Mouse (Mus musculus) heart, postnatal 0 days (tissue): ENCODE measurements around the gene Hfm1. TPM values are rescaled to one million over a fixed set of nuclear protein-coding genes. Genes with fewer than 3 reads are reported as not detected.

Experiments
- ATAC-seq: fragments of 200-750 bp; cut with Nextera tagmentation; 2 replicates; pipeline ENCODE4 v1.8.0; 2017; ENCODE audit warnings: low read depth, moderate number of reproducible peaks, moderate library complexity; ENCODE audit not compliant: insufficient read depth
- DNase-seq: peaks from one replicate; pipeline ENCODE4 v3.0.0-alpha.2; 2016; ENCODE audit warnings: low spot score
- H3K27ac ChIP-seq: fragments of 300-500 bp; sonication (generic); 2 replicates; pipeline ENCODE4 v1.5.1; 2014; ENCODE audit warnings: low read depth, mild to moderate bottlenecking
- H3K27me3 ChIP-seq: fragments of 300-500 bp; sonication (generic); 2 replicates; pipeline ENCODE4 v1.6.1; 2014; ENCODE audit warnings: low read length, mixed read lengths; ENCODE audit not compliant: control insufficient read depth, insufficient read depth
- H3K36me3 ChIP-seq: fragments of 300-500 bp; sonication (generic); replicated peaks from 2 replicates; pipeline ENCODE4 v1.6.1; 2014; ENCODE audit warnings: low read length, mixed read lengths; ENCODE audit not compliant: control insufficient read depth, insufficient read depth
- H3K4me1 ChIP-seq: fragments of 300-500 bp; sonication (generic); 2 replicates; pipeline ENCODE4 v1.6.1; 2014; ENCODE audit warnings: antibody characterized with exemption; ENCODE audit not compliant: control insufficient read depth, insufficient read depth
- H3K4me2 ChIP-seq: fragments of 300-500 bp; sonication (generic); 2 replicates; pipeline ENCODE4 v1.6.1; 2014; ENCODE audit warnings: low read depth, mild to moderate bottlenecking, low read length, moderate library complexity
- H3K4me3 ChIP-seq: fragments of 300-500 bp; sonication (generic); 2 replicates; pipeline ENCODE4 v1.5.1; 2014; ENCODE audit warnings: low read depth, low read length
- H3K9ac ChIP-seq: fragments of 300-500 bp; sonication (generic); replicated peaks from 2 replicates; pipeline ENCODE4 v1.6.1; 2014; ENCODE audit warnings: low read depth, low read length, mixed read lengths
- H3K9me3 ChIP-seq: fragments of 300-500 bp; sonication (generic); replicated peaks from 2 replicates; pipeline ENCODE4 v1.6.1; 2016; ENCODE audit warnings: low read length; ENCODE audit not compliant: control insufficient read depth
- CTCF ChIP-seq: IDR thresholded peaks from 2 replicates; pipeline ENCODE4 v1.5.1; 2016; ENCODE audit warnings: antibody characterized with exemption, control low read depth, low read depth
- EP300 ChIP-seq: IDR thresholded peaks from 2 replicates; pipeline ENCODE4 v1.6.1; 2016; ENCODE audit warnings: antibody characterized with exemption, low read depth
- WGBS: fragments of 180-500 bp; shearing (Covaris S2); extraction: QIAGEN DNeasy Blood & Tissue Kit; methylation state at CpG from one replicate; pipeline ENCODE4 v1.1.7; 2014; 5-methylcytosine and 5-hydroxymethylcytosine counted together
- microRNA-seq: library from miRNA; unstranded; fragments of <30 nt; microRNA quantifications from one replicate; pipeline ENCODE4, GENCODE M21; 2016
- polyA plus RNA-seq: library from polyadenylated mRNA; unstranded; fragments of >200 nt; fragmentation: Nextera tagmentation; extraction: Ambion mirVana; gene quantifications from 2 replicates; pipeline ENCODE4 v1.2.1, GENCODE M21; 2015
- total RNA-seq: library from RNA; depleted of rRNA; stranded (reverse); fragments of >200 nt; gene quantifications from 2 replicates; pipeline ENCODE4 v1.2.3, GENCODE M21; 2014; ENCODE audit warnings: low replicate concordance; rRNA removed

Hfm1 gene
- total and polyA plus RNA-seq, 2 experiments from 2014 or later: 0.25 TPM; not detected in 1

DNA sequence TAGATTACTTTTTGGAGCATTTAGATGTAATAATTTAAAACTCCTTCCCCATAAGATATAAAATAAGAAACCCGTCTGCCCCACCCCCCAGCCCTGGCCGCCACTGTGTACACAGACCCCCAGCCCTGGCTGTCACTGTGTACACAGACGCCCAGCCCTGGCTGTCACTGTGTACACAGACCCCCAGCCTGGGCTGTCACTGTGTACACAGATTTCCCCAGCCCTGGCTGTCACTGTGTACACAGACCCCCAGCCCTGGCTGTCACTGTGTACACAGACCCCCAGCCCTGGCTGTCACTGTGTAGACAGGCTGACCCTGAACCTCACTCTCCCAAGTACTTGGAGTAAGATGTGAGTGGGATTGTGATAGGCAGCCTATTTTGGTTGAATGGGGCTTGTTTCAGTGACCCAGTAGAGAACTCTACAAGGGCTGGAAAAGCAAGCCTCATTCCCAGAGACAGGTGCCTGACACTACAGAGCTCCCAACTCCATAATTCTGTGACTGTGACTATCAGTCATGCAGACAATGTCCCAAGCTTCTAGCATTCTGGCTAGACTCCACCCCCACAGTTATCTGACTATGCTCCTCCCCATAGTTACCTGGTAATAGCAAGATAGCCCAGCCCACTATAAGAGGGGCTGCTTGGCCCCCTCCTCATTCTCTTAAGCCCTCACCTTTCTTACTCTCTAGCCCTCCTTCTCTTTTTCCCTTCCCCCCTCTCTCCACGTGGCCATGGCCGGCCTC lies 135.5 kb downstream of the Hfm1 start:
- Histone ChIP-seq H3K4me1 (no peaks in the 10 kb centered on the region), H3K27me3 (no peaks in the 10 kb centered on the region), H3K9me3 (no peaks in the 10 kb centered on the region), H3K27ac (no peak overlapping the region), H3K4me3 (no peak overlapping the region), H3K9ac (no peak overlapping the region), H3K36me3 (no peaks in the 10 kb centered on the region), H3K4me2 (no peak overlapping the region)
- 35% methylated on average over 5 of the region's 5 CpGs for WGBS
- no peak for ATAC-seq
- no peak for DNase-seq
- TF ChIP-seq EP300 (no peak), CTCF (no peak)

Small RNA genes within 50 kb of the gene (microRNA-seq; reads per million reads assigned to microRNA genes)
- not detected for gene Gm27527

Other genes with a start within 250 kb of the Hfm1 start
- 78.1 and 91.2 TPM in 2 replicates for gene Zfp644, start 229.0 kb downstream of the Hfm1 start, total RNA-seq
- gene Zfp644, start 229.0 kb downstream of the Hfm1 start, polyA plus RNA-seq: 41.6 and 45.7 TPM in 2 replicates
- gene Cdc7, start 38.0 kb upstream of the Hfm1 start, total RNA-seq: 8.1 and 10.8 TPM in 2 replicates
- 4.0 and 5.5 TPM in 2 replicates for gene Cdc7, start 38.0 kb upstream of the Hfm1 start, polyA plus RNA-seq